Mouse (Mus musculus): ENCODE measurements around the gene Wdr59.

Gene Wdr59

GRCm38 (mm10) chr8:111403391-111403790 lies 118.5 kb downstream of the Wdr59 start:
- DNase-seq (ENCODE audit: low read depth, low spot score), result peak; percentile 79

All from ES-CJ7 (cell line).